Mouse (Mus musculus) right cerebral cortex, adult 2 months (tissue): ENCODE measurements at regions not wholly inside any gene's neighbourhood (a gene's known extent, or its start where the extent isn't known, plus 50 kb on each side); places are given as distances from the start of the nearest gene placed in this dataset.
A peak's percentile ranks its signal among the peaks of the same experiment; 100 is the strongest.

ENCODE experiments used
- DNase-seq, 2 experiments: peaks; one replicate each; pipeline ENCODE4 v3.0.0; 2021 to 2022; ENCODE audit warnings: low spot score in 2 of 2

- DNase-seq = no peak
Measured at GRCm38 (mm10) chr9:76734387-76734786, 167.5 kb upstream of the Fam83b start.

GRCm38 (mm10) chr9:76733812-76734211 lies 166.9 kb upstream of the Fam83b start:
- DNase-seq = no peak

- no peak for DNase-seq
Measured at GRCm38 (mm10) chr9:76722881-76723280, 156.0 kb upstream of the Fam83b start.

- no peak for DNase-seq
Measured at GRCm38 (mm10) chr9:76715852-76716251, 148.9 kb upstream of the Fam83b start.

- no peak for DNase-seq
Measured at GRCm38 (mm10) chr9:76706451-76706850, 139.5 kb upstream of the Fam83b start.

GRCm38 (mm10) chr9:76705786-76706185 lies 138.9 kb upstream of the Fam83b start:
- peak in 1 of 2 experiments; percentile 2 for DNase-seq

GRCm38 (mm10) chr9:76695547-76695946 lies 128.6 kb upstream of the Fam83b start:
- no peak for DNase-seq

- DNase-seq = no peak
Measured at GRCm38 (mm10) chr9:76692976-76693375, 126.1 kb upstream of the Fam83b start.

- DNase-seq = peak; percentile 77 to 78
Measured at GRCm38 (mm10) chr9:76660848-76661247, 93.9 kb upstream of the Fam83b start.

- DNase-seq = no peak
Measured at GRCm38 (mm10) chr9:76659798-76660197, 92.9 kb upstream of the Fam83b start.

- DNase-seq = no peak
Measured at GRCm38 (mm10) chr9:76653311-76653710, 86.4 kb upstream of the Fam83b start.

GRCm38 (mm10) chr9:76649484-76649883 lies 82.6 kb upstream of the Fam83b start:
- no peak for DNase-seq

- no peak for DNase-seq
Measured at GRCm38 (mm10) chr9:76646383-76646782, 79.5 kb upstream of the Fam83b start.
